Mouse (Mus musculus): ENCODE data around the gene Pcbp3. TPM values are rescaled to one million over a fixed set of nuclear protein-coding genes. Genes with fewer than 3 reads are reported as not detected.

Pcbp3 gene
- polyA plus RNA-seq, 1 experiment from 2014 or later = 18.8 TPM

GRCm38 (mm10) chr10:76819321-76819720 is 142.4 kb downstream of the Pcbp3 start:
- Histone ChIP-seq H3K27ac (ENCODE audit: low read depth, low read length) (no peak overlapping the region), H3K27me3 (replicated peaks; ENCODE audit: control insufficient read depth, insufficient read depth, low read length) (no peaks in the 10 kb centered on the region), H3K4me2 (replicated peaks; ENCODE audit: low read depth) (no peak overlapping the region), H3K9me3 (ENCODE audit: control insufficient read depth) (no peaks in the 10 kb centered on the region), H3K4me1 (replicated peaks; ENCODE audit: control insufficient read depth, insufficient read depth, low read length) (no peaks in the 10 kb centered on the region), H3K36me3 (ENCODE audit: control insufficient read depth, insufficient read depth) (no peaks in the 10 kb centered on the region), H3K9ac (ENCODE audit: low read depth, low read length) (no peak overlapping the region), H3K4me3 (ENCODE audit: low read depth, low read length) (no peak overlapping the region)
- WGBS = 73% methylated on average over 2 of the region's 2 CpGs
- ATAC-seq = no peak
- no peak for TF ChIP-seq CTCF (IDR thresholded peaks at IDR 0.05; ENCODE audit: low read depth)

DNA sequence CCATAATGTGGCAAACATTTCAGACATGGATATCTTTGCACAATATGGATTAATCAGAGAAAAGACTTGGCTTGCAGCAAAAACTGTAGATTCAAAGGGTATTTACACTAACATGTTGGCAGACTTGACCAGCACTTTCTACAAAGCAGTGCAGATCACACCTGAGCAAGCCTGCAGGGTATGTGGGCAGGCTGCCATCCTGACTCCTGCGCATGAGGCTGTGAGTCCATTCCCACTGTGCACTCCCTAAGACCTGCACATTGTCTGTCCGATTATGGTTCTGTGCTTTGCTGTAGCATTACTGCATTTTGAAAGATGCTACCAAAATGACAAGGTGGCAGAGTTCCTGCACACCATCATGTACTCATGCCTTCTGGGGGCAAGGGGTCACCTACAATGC is 143.3 kb downstream of the Pcbp3 start:
- H3K27ac ChIP-seq (ENCODE audit: low read depth, low read length) = no peak overlapping the region
- no peaks in the 10 kb centered on the region for H3K27me3 ChIP-seq (replicated peaks; ENCODE audit: control insufficient read depth, insufficient read depth, low read length)
- H3K4me2 ChIP-seq (replicated peaks; ENCODE audit: low read depth) = no peak overlapping the region
- no peak for ATAC-seq
- TF ChIP-seq CTCF (IDR thresholded peaks at IDR 0.05; ENCODE audit: low read depth) = no peak
- 87% methylated on average over 2 of the region's 2 CpGs for WGBS
- H3K9ac ChIP-seq (ENCODE audit: low read depth, low read length) = no peak overlapping the region
- H3K36me3 ChIP-seq (ENCODE audit: control insufficient read depth, insufficient read depth) = no peaks in the 10 kb centered on the region
- no peaks in the 10 kb centered on the region for H3K4me1 ChIP-seq (replicated peaks; ENCODE audit: control insufficient read depth, insufficient read depth, low read length)
- no peak overlapping the region for H3K4me3 ChIP-seq (ENCODE audit: low read depth, low read length)
- no peaks in the 10 kb centered on the region for H3K9me3 ChIP-seq (ENCODE audit: control insufficient read depth)

DNA sequence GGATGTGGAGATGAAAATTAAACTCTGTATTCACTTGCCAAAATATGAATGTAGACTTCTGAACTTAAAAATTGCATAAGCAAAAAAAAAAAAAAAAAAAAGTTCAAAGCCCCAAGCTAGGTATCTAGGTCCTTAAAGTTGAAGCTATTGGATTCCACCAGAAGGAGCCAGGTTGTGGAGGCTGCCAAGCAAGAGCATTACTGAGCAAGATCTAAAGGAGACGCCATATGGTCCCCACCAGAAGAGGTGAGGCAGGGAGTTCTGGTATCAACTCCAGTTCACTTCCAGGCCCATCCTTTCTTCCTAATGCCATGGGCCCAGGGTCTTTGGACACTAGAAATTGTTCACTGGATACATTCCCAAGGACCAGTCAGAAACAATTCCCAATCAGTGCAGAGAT is 144.8 kb downstream of the Pcbp3 start:
- Histone ChIP-seq H3K4me2 (replicated peaks; ENCODE audit: low read depth) (no peak overlapping the region), H3K4me1 (replicated peaks; ENCODE audit: control insufficient read depth, insufficient read depth, low read length) (no peaks in the 10 kb centered on the region), H3K27me3 (replicated peaks; ENCODE audit: control insufficient read depth, insufficient read depth, low read length) (no peaks in the 10 kb centered on the region), H3K36me3 (ENCODE audit: control insufficient read depth, insufficient read depth) (no peaks in the 10 kb centered on the region), H3K4me3 (ENCODE audit: low read depth, low read length) (no peak overlapping the region), H3K9me3 (ENCODE audit: control insufficient read depth) (no peaks in the 10 kb centered on the region), H3K9ac (ENCODE audit: low read depth, low read length) (no peak overlapping the region), H3K27ac (ENCODE audit: low read depth, low read length) (no peak overlapping the region)
- 89% methylated on average over 1 of the region's 1 CpGs for WGBS
- TF ChIP-seq CTCF (IDR thresholded peaks at IDR 0.05; ENCODE audit: low read depth) = no peak
- no peak for ATAC-seq

GRCm38 (mm10) chr10:76816436-76816835 is 145.3 kb downstream of the Pcbp3 start:
- TF ChIP-seq CTCF (IDR thresholded peaks at IDR 0.05; ENCODE audit: low read depth) = no peak
- Histone ChIP-seq H3K4me1 (replicated peaks; ENCODE audit: control insufficient read depth, insufficient read depth, low read length) (no peaks in the 10 kb centered on the region), H3K4me2 (replicated peaks; ENCODE audit: low read depth) (no peak overlapping the region), H3K27ac (ENCODE audit: low read depth, low read length) (no peak overlapping the region), H3K9ac (ENCODE audit: low read depth, low read length) (no peak overlapping the region), H3K9me3 (ENCODE audit: control insufficient read depth) (no peaks in the 10 kb centered on the region), H3K36me3 (ENCODE audit: control insufficient read depth, insufficient read depth) (no peaks in the 10 kb centered on the region), H3K27me3 (replicated peaks; ENCODE audit: control insufficient read depth, insufficient read depth, low read length) (no peaks in the 10 kb centered on the region), H3K4me3 (ENCODE audit: low read depth, low read length) (no peak overlapping the region)
- ATAC-seq = no peak
- 63% methylated on average over 7 of the region's 7 CpGs for WGBS

DNA sequence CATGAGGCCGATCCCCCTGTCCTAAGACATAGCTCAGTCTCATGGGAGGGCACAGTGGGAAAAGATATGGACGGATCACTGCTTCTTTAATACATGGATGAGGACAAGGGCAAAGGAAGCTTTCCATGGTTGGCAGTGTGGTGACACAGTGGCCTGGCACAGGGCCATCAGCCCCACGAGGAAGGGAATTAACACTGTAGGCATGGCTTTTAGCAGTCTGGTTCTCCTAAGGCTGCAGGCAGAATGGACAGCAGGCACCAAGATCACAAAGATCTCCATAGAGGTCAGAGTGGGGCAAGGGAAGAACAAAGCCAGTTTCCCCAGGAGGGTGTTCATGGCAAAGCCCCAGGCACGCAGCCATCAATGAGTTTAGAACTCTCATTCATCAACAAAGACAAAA is 146.2 kb downstream of the Pcbp3 start:
- no peaks in the 10 kb centered on the region for H3K27me3 ChIP-seq (replicated peaks; ENCODE audit: control insufficient read depth, insufficient read depth, low read length)
- no peak overlapping the region for H3K4me3 ChIP-seq (ENCODE audit: low read depth, low read length)
- ATAC-seq = no peak
- TF ChIP-seq CTCF (IDR thresholded peaks at IDR 0.05; ENCODE audit: low read depth) = no peak
- no peaks in the 10 kb centered on the region for H3K9me3 ChIP-seq (ENCODE audit: control insufficient read depth)
- H3K9ac ChIP-seq (ENCODE audit: low read depth, low read length) = no peak overlapping the region
- no peaks in the 10 kb centered on the region for H3K4me1 ChIP-seq (replicated peaks; ENCODE audit: control insufficient read depth, insufficient read depth, low read length)
- WGBS = 65% methylated on average over 4 of the region's 4 CpGs
- no peak overlapping the region for H3K27ac ChIP-seq (ENCODE audit: low read depth, low read length)
- H3K36me3 ChIP-seq (ENCODE audit: control insufficient read depth, insufficient read depth) = no peaks in the 10 kb centered on the region
- H3K4me2 ChIP-seq (replicated peaks; ENCODE audit: low read depth) = no peak overlapping the region

DNA sequence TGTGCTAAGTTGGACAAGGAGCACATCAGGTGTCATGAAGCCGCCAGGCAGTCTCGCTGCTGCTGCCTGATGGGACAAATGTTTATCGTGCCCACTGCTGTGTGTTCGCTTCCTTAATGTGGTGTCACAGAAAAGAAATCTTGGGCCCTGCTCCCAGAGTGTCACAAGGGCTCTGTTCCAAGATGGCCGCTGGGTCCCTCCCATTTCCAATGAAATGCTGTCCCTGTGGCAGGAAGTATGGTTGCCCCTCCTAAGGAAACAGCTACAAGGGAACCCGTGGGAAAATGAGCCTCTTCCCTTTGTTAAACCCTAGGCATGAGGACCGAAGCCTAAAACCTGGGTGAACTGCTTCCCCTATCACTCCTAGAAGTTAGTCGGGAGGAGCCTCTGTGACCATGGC is 146.9 kb downstream of the Pcbp3 start:
- H3K36me3 ChIP-seq (ENCODE audit: control insufficient read depth, insufficient read depth) = no peaks in the 10 kb centered on the region
- WGBS = 87% methylated on average over 8 of the region's 8 CpGs
- H3K9ac ChIP-seq (ENCODE audit: low read depth, low read length) = no peak overlapping the region
- ATAC-seq = no peak
- H3K4me2 ChIP-seq (replicated peaks; ENCODE audit: low read depth) = no peak overlapping the region
- H3K4me1 ChIP-seq (replicated peaks; ENCODE audit: control insufficient read depth, insufficient read depth, low read length) = no peaks in the 10 kb centered on the region
- H3K4me3 ChIP-seq (ENCODE audit: low read depth, low read length) = no peak overlapping the region
- H3K27me3 ChIP-seq (replicated peaks; ENCODE audit: control insufficient read depth, insufficient read depth, low read length) = no peaks in the 10 kb centered on the region
- no peak overlapping the region for H3K27ac ChIP-seq (ENCODE audit: low read depth, low read length)
- no peak for TF ChIP-seq CTCF (IDR thresholded peaks at IDR 0.05; ENCODE audit: low read depth)
- no peaks in the 10 kb centered on the region for H3K9me3 ChIP-seq (ENCODE audit: control insufficient read depth)

Data from intestine, postnatal 0 days (tissue).